ENCODE assay signal across 9 mouse cellular contexts in the genomic region with DNA sequence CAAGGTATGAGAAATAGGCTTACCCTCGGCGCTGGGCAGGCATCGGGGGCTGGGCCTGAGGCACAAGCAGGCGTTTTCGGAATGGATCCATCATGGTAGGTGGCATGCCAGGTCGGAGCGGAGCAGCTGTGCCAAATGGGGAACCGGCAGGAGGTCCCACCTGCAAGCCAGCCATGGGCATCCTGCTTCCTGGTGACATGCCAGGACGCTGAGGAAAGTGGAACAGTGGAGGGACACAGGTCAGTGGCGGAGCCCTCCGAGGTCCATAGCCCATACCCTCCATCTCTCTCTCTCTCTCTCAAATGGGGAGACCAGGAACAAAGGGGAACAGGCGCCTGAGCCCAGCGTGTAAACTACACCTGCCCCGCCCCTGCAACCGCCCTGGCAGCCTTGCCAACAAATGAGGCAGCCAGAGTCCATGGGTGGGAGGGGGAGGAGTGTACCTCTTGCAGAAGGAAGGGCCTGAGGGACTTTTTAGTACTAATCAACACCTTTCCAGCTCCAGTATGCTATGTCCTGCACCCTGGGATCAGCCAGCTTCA. TPM values are rescaled to one million over a fixed set of nuclear protein-coding genes. Genes with fewer than 3 reads are reported as not detected.
DNase-seq lines count a peak whose midpoint lies in the region; ATAC-seq and TF ChIP-seq lines count a peak whose summit lies in the region.
"Had no signal": no experiment of that assay in that cellular context is flagged by ENCODE, and none has a peak within 500 bp of the region (broad histone marks: within the 10 kb centered on the region; RNA-seq: fewer than 3 reads in every experiment).

No protein-coding gene starts in this region.

- intact Hi-C loops in left cerebral cortex, adult 2 months (cut with DNase I), result no loop called here

- DNase-seq in thymus, postnatal 14 days, result peak; percentile 39
- DNase-seq in thymus, adult 18-20 months, result no peak
- peak; percentile 95 to 96 for DNase-seq in cerebellum, postnatal 36 days
- no peak for DNase-seq in hindbrain, embryonic 10.5 days (ENCODE audit: low spot score)
- DNase-seq in stomach, postnatal 0 days (ENCODE audit: low spot score), result peak; percentile 88
- DNase-seq in right cerebral cortex, postnatal 4 days, result no peak
- no peak for DNase-seq in left cerebral cortex, adult 2 months (ENCODE audit: extremely low spot score in 1 of 2, low spot score in 2 of 2)

- no peak for TF ChIP-seq CTCF in stomach, postnatal 0 days (IDR thresholded peaks at IDR 0.05; ENCODE audit: low read depth)
- no peak for TF ChIP-seq CTCF in left cerebral cortex, adult 2 months (IDR thresholded peaks at IDR 0.05)

- H3K9me3 ChIP-seq in hindbrain, embryonic 10.5 days, result no peaks in the 10 kb centered on the region
- no peaks in the 10 kb centered on the region for H3K9me3 ChIP-seq in limb, embryonic 15.5 days
- no peaks in the 10 kb centered on the region for H3K9me3 ChIP-seq in stomach, postnatal 0 days (ENCODE audit: control insufficient read depth, low read length)

- H3K4me1 ChIP-seq in hindbrain, embryonic 10.5 days (replicated peaks), result peaks cover 49% of the 10 kb centered on the region
- H3K4me1 ChIP-seq in limb, embryonic 15.5 days, result peaks cover 46% of the 10 kb centered on the region
- H3K4me1 ChIP-seq in stomach, postnatal 0 days (replicated peaks; ENCODE audit: control insufficient read depth, insufficient read depth), result peaks cover 19% of the 10 kb centered on the region

- peak overlapping the region; percentile 84 for H3K27ac ChIP-seq in hindbrain, embryonic 10.5 days
- H3K27ac ChIP-seq in limb, embryonic 15.5 days, result peak overlapping the region; percentile 90
- peak overlapping the region; percentile 92 for H3K27ac ChIP-seq in stomach, postnatal 0 days (replicated peaks)
- H3K27ac ChIP-seq in left cerebral cortex, adult 2 months, result no peak overlapping the region; the same call in 1 of the 2 replicates

- H3K9ac ChIP-seq in limb, embryonic 15.5 days, result no peak overlapping the region
- H3K9ac ChIP-seq in stomach, postnatal 0 days (ENCODE audit: low read length), result peak overlapping the region; percentile 50; the same call in 1 of the 2 replicates

- no peaks in the 10 kb centered on the region for H3K27me3 ChIP-seq in hindbrain, embryonic 10.5 days (ENCODE audit: insufficient read depth, poor library complexity, severe bottlenecking)
- no peaks in the 10 kb centered on the region for H3K27me3 ChIP-seq in limb, embryonic 15.5 days
- H3K27me3 ChIP-seq in stomach, postnatal 0 days (ENCODE audit: control insufficient read depth, insufficient read depth, low read length), result no peaks in the 10 kb centered on the region

- H3K4me3 ChIP-seq in hindbrain, embryonic 10.5 days, result no peak overlapping the region; the same call in 1 of the 2 replicates
- H3K4me3 ChIP-seq in limb, embryonic 15.5 days, result peak overlapping the region; percentile 26
- H3K4me3 ChIP-seq in stomach, postnatal 0 days (ENCODE audit: low read depth, low read length), result peak overlapping the region; percentile 21
- no peak overlapping the region for H3K4me3 ChIP-seq in left cerebral cortex, adult 2 months

- no peak for TF ChIP-seq EP300 in stomach, postnatal 0 days (optimal IDR thresholded peaks at IDR 0.05)

- no peak for ATAC-seq in limb, embryonic 15.5 days (ENCODE audit: insufficient number of reproducible peaks, low FRiP score, low TSS enrichment, low read depth)
- ATAC-seq in stomach, postnatal 0 days (ENCODE audit: low FRiP score, low TSS enrichment), result peak; percentile 62

- 77% methylated on average over 15 of the region's 15 CpGs for WGBS in hindbrain, embryonic 10.5 days
- WGBS in limb, embryonic 15.5 days, result 43% methylated on average over 15 of the region's 15 CpGs
- WGBS in stomach, postnatal 0 days, result 45% methylated on average over 15 of the region's 15 CpGs

- H3K4me2 ChIP-seq in limb, embryonic 15.5 days, result peak overlapping the region; percentile 44
- H3K4me2 ChIP-seq in stomach, postnatal 0 days (replicated peaks; ENCODE audit: low read depth), result peak overlapping the region; percentile 46

- peaks cover 64% of the 10 kb centered on the region for H3K36me3 ChIP-seq in hindbrain, embryonic 10.5 days
- peaks cover 55% of the 10 kb centered on the region for H3K36me3 ChIP-seq in limb, embryonic 15.5 days
- H3K36me3 ChIP-seq in stomach, postnatal 0 days (ENCODE audit: control insufficient read depth, insufficient read depth, low read length), result peaks cover 37% of the 10 kb centered on the region

RNA-seq across cellular contexts. Expression of a gene that starts 5.4 kb away (rescaled TPM):
- polyA plus RNA-seq in hindbrain, embryonic 10.5 days (2016; fragmentation: Nextera tagmentation; extraction: Ambion mirVana), result 24.9 and 27.3 TPM in 2 replicates
- 90.6 and 110 TPM in 2 replicates for polyA plus RNA-seq in limb, embryonic 15.5 days (2015; fragmentation: Nextera tagmentation; extraction: Ambion mirVana)
- 43.5 and 47.6 TPM in 2 replicates for polyA plus RNA-seq in stomach, postnatal 0 days (2015; fragmentation: Nextera tagmentation; extraction: Ambion mirVana)
- 10 to 100 TPM; 16.5 to 18.8 TPM for total RNA-seq in left cerebral cortex, adult 2 months (2021)

RNA-seq across cellular contexts. Expression of a gene that starts 9.1 kb away (rescaled TPM):
- 0.12 and 0.25 TPM in 2 replicates for polyA plus RNA-seq in hindbrain, embryonic 10.5 days (2016; fragmentation: Nextera tagmentation; extraction: Ambion mirVana)
- polyA plus RNA-seq in limb, embryonic 15.5 days (2015; fragmentation: Nextera tagmentation; extraction: Ambion mirVana), result 0.41 and 0.53 TPM in 2 replicates
- 0.07 and 0.10 TPM in 2 replicates for polyA plus RNA-seq in stomach, postnatal 0 days (2015; fragmentation: Nextera tagmentation; extraction: Ambion mirVana)
- not detected for total RNA-seq in left cerebral cortex, adult 2 months (2021)

RNA-seq across cellular contexts. Expression of a gene that starts 11.4 kb away (rescaled TPM):
- polyA plus RNA-seq in hindbrain, embryonic 10.5 days (2016; fragmentation: Nextera tagmentation; extraction: Ambion mirVana), result 371 and 420 TPM in 2 replicates
- polyA plus RNA-seq in limb, embryonic 15.5 days (2015; fragmentation: Nextera tagmentation; extraction: Ambion mirVana), result 276 and 309 TPM in 2 replicates
- 202 and 206 TPM in 2 replicates for polyA plus RNA-seq in stomach, postnatal 0 days (2015; fragmentation: Nextera tagmentation; extraction: Ambion mirVana)
- total RNA-seq in left cerebral cortex, adult 2 months (2021), result 100 to 1,000 TPM; 187 to 209 TPM

RNA-seq across cellular contexts. Expression of a gene that starts 11.5 kb away (rescaled TPM):
- polyA plus RNA-seq in hindbrain, embryonic 10.5 days (2016; fragmentation: Nextera tagmentation; extraction: Ambion mirVana), result 52.6 and 78.7 TPM in 2 replicates
- 50.8 and 52.7 TPM in 2 replicates for polyA plus RNA-seq in limb, embryonic 15.5 days (2015; fragmentation: Nextera tagmentation; extraction: Ambion mirVana)
- 24.4 and 24.5 TPM in 2 replicates for polyA plus RNA-seq in stomach, postnatal 0 days (2015; fragmentation: Nextera tagmentation; extraction: Ambion mirVana)
- 10 to 100 TPM; 30.1 to 31.1 TPM for total RNA-seq in left cerebral cortex, adult 2 months (2021)

RNA-seq across cellular contexts. Expression of a gene that starts 34.3 kb away (rescaled TPM):
- not detected in 2 replicates for polyA plus RNA-seq in hindbrain, embryonic 10.5 days (2016; fragmentation: Nextera tagmentation; extraction: Ambion mirVana)
- polyA plus RNA-seq in limb, embryonic 15.5 days (2015; fragmentation: Nextera tagmentation; extraction: Ambion mirVana), result not detected in 2 replicates
- polyA plus RNA-seq in stomach, postnatal 0 days (2015; fragmentation: Nextera tagmentation; extraction: Ambion mirVana), result not detected in 2 replicates
- not detected for total RNA-seq in left cerebral cortex, adult 2 months (2021)
- polyA plus RNA-seq: intestine, embryonic 14.5 days had no signal

Comparison
In these comparisons a context has a peak if more than half of its experiments do, and no peak if none do; other contexts are left out.
1. DNase-seq: peak in thymus, postnatal 14 days (single experiment), cerebellum, postnatal 36 days (2 of 2) and stomach, postnatal 0 days (single experiment); none in thymus, adult 18-20 months (0 of 2), hindbrain, embryonic 10.5 days (single experiment), right cerebral cortex, postnatal 4 days (single experiment) and left cerebral cortex, adult 2 months (0 of 2).
2. H3K4me3 ChIP-seq: peak in limb, embryonic 15.5 days (single experiment) and stomach, postnatal 0 days (single experiment); none in hindbrain, embryonic 10.5 days (single experiment) and left cerebral cortex, adult 2 months (single experiment).